8 mouse cellular contexts compared by ENCODE assay signal in genomic region chr7:16940292-16940691, GRCm38 (mm10). TPM values are rescaled to one million over a fixed set of nuclear protein-coding genes. Genes with fewer than 3 reads are reported as not detected.
DNase-seq lines count a peak whose midpoint lies in the region; ATAC-seq lines count a peak whose summit lies in the region.

No protein-coding gene starts in this region.

- peaks cover 30% of the 10 kb centered on the region for H3K4me1 ChIP-seq in heart, embryonic 13.5 days

- H3K9ac ChIP-seq in heart, embryonic 13.5 days = peak overlapping the region; percentile 41

- WGBS in heart, embryonic 13.5 days = 25% methylated on average over 7 of the region's 7 CpGs

- ATAC-seq in frontal cortex, adult (ENCODE audit: low TSS enrichment) = peak; percentile 61
- no peak for ATAC-seq in heart, embryonic 13.5 days (ENCODE audit: extremely low read depth, insufficient number of reproducible peaks, low FRiP score, low TSS enrichment)

- no peak overlapping the region for H3K4me3 ChIP-seq in heart, embryonic 13.5 days

- peak overlapping the region; percentile 19; the same call in 1 of the 2 replicates for H3K4me2 ChIP-seq in heart, embryonic 13.5 days

- H3K27ac ChIP-seq in heart, embryonic 13.5 days (replicated peaks) = peak overlapping the region; percentile 26

- no peak for DNase-seq in frontal cortex, postnatal 10 days (ENCODE audit: low spot score in 2 of 2)
- DNase-seq in 3T3-L1 (ENCODE audit: low read depth, low spot score) = peak; percentile 34
- DNase-seq in left cerebral cortex, postnatal 25 days (ENCODE audit: low spot score in 2 of 2) = peak; percentile 78 to 95
- no peak for DNase-seq in c-Kit-positive CD71-positive TER-119-positive erythroid progenitor cells, embryonic 14.5 days (ENCODE audit: low spot score)
- DNase-seq in cerebellum, adult 8-10 months = no peak
- DNase-seq in B cell, adult 2 months = no peak

- H3K27me3 ChIP-seq in heart, embryonic 13.5 days (replicated peaks) = peaks cover 11% of the 10 kb centered on the region

- H3K36me3 ChIP-seq in heart, embryonic 13.5 days = no peaks in the 10 kb centered on the region

- H3K9me3 ChIP-seq in heart, embryonic 13.5 days = no peaks in the 10 kb centered on the region

- intact Hi-C loops in left cerebral cortex, postnatal 25 days (cut with DNase I) = no loop called here

RNA-seq across cellular contexts. Expression of gene Pnmal2, which starts 4.2 kb away (rescaled TPM):
- polyA plus RNA-seq in heart, embryonic 13.5 days (2015; fragmentation: Nextera tagmentation; extraction: Ambion mirVana) = 4.0 and 4.1 TPM in 2 replicates
- 100 to 1,000 TPM; 268 to 274 TPM for total RNA-seq in left cerebral cortex, postnatal 25 days (2021)

RNA-seq across cellular contexts. Expression of gene Calm3, which starts 16.4 kb away (rescaled TPM):
- 85.5 and 101 TPM in 2 replicates for polyA plus RNA-seq in heart, embryonic 13.5 days (2015; fragmentation: Nextera tagmentation; extraction: Ambion mirVana)
- 1,000 to 10,000 TPM; 1,837 to 1,919 TPM for total RNA-seq in left cerebral cortex, postnatal 25 days (2021)

RNA-seq across cellular contexts. Expression of gene Pnmal1, which starts 19.2 kb away (rescaled TPM):
- polyA plus RNA-seq in heart, embryonic 13.5 days (2015; fragmentation: Nextera tagmentation; extraction: Ambion mirVana) = 0.11 and 0.15 TPM in 2 replicates
- 100 to 1,000 TPM; 107 to 115 TPM for total RNA-seq in left cerebral cortex, postnatal 25 days (2021)

RNA-seq across cellular contexts. Expression of gene Ptgir, which starts 34.0 kb away (rescaled TPM):
- polyA plus RNA-seq in heart, embryonic 13.5 days (2015; fragmentation: Nextera tagmentation; extraction: Ambion mirVana) = 0.32 and 0.59 TPM in 2 replicates
- under 1 TPM; 0.14 to 0.16 TPM for total RNA-seq in left cerebral cortex, postnatal 25 days (2021)

RNA-seq across cellular contexts. Expression of gene Gm42372, which starts 42.6 kb away (rescaled TPM):
- polyA plus RNA-seq in heart, embryonic 13.5 days (2015; fragmentation: Nextera tagmentation; extraction: Ambion mirVana) = 0.09 and 0.14 TPM in 2 replicates
- total RNA-seq in left cerebral cortex, postnatal 25 days (2021) = 10 to 100 TPM; 62.3 to 64.9 TPM

Comparison
In these comparisons a context has a peak if more than half of its experiments do, and no peak if none do; other contexts are left out.
1. DNase-seq: peak in 3T3-L1 (single experiment) and left cerebral cortex, postnatal 25 days (2 of 2); none in frontal cortex, postnatal 10 days (0 of 2), c-Kit-positive CD71-positive TER-119-positive erythroid progenitor cells, embryonic 14.5 days (single experiment), cerebellum, adult 8-10 months (single experiment) and B cell, adult 2 months (0 of 2).